Mouse (Mus musculus): ENCODE data around the gene Dmc1.
A peak's percentile ranks its signal among the peaks of the same experiment; 100 is the strongest.

Dmc1 gene

DNA sequence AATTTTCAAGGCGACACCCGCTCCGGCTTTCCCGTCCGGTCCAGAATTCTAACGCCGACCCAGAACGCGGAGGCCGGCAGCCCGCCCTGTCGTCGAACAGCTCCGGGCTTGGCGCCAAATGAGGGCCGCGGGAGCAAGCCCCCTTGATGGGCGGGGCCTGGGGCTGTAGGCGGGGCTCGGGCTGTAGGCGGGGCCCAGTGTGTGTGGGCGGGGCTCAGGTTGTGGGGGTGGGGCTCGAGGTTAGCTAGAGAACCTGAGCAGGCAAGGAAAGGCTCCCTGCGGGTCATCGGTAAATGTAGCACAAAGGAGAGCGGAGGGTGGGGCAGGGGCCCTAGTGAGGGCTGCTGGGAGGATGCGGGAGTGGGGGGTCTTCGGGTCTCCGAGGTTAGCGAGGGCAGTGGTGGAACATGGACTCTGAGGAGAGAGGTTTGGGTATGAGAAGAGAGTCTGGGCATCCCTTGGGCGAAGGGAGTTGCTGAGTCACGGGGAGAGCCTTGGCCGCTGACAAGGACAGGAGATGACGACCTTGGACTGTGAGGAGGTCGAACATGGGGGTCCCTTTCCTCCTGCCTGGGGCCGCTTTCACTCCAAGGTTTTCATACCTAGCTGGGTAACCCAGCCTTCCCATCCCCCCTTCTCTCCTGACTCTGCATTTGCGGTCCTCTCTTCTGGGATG lies at the start of gene Dmc1:
Gene Dmc1 (minus strand): TSS at position 120 of the 676 bp plus-strand sequence.
- DNase-seq = peak in 1 of 2 experiments; percentile 44

DNA sequence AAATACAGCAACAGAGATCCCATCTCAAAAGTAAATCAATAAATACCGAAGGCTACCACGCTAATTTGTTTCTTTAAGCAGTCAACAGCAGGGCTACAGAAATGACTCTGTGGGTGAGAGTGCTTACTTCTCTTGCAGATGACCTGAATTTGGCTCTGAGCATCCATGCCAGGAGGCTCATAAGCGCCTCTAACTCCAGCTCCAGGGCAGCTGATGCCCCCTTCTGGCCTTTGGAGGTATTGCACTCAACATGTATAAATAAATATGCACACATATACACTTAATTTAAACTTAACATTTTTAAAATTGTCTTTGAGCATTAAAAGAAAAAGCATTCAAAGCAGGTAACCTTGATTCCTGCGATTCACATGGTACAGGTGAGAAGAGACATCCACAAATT lies 46.6 kb upstream of the Dmc1 start:
- DNase-seq = peak in 1 of 2 experiments; percentile 36

- peak; percentile 38 to 60 for DNase-seq
Observed at GRCm38 (mm10) chr15:79650569-79650968, 45.7 kb upstream of the Dmc1 start.

GRCm38 (mm10) chr15:79648130-79648529 lies 43.2 kb upstream of the Dmc1 start:
- DNase-seq = no peak

DNA sequence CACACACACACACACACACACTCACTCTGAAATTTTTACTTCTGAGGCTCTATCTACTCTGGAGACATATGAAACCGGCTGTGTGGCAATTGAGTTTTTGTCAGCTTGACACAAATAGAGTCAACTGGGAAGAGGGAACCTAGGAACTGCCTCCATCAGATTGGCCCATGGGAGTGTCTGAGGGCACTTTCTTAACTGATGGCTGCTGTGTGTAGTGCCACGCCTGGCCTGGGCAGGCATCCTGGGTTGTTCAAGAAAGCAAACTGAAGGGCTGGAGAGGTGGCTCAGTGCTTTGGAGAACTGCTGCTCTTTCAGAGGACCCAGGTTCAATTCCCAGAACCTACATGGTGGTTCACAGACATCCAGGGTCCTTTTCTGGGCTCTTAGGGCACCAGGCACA lies 40.6 kb upstream of the Dmc1 start:
- DNase-seq = no peak

GRCm38 (mm10) chr15:79641135-79641817 lies 36.4 kb upstream of the Dmc1 start:
- no peak for DNase-seq

DNA sequence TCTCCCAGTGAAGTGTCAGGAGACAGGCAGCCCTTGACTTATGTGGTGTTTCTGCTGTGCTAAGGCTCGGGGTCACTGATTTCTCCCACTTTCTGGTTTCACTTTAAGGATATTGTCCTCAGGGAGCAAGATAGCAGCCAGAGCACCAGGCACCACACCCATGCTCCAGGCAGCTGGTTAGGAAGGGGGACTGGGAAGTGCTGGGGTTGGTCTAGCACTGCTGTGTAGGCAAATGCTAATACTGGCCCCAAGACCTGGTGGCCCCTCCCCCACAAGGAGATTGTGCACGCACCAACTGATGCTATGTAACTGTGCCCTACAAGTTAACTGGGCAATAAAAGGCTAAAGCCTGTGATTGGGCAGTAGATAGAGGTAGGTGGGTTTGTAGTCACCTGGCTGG lies 25.6 kb upstream of the Dmc1 start:
- DNase-seq = no peak

DNA sequence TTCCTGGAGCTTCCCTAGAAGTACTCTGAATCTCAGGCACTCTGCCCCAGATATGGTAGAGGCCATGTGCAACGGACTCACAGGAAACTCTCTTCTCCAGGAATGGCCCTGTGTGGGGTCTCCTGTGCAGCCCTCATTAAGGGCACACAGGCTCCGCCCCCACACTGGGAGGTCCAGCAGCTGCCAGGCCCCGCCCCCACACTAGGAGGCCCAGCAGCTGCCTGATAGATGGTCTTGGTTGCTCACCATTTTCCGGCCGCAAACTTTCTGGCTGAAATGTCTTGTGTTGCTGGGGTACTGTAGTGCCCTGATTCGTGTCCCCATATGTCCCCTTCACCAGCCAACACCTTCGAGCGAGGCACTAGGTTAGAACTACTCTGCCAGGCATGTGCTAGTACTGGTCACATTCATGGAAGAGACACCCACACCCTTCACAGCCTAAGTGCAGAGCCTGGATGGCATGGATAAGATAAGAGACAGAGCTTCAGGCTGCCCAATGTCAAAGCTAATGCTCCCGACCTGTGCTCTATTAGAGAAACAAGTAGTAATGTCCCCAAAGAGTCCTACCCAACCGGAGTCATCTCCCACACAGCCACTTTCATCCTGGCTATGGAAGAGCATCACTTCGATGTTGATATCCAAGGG lies 15.0 kb upstream of the Dmc1 start:
- no peak for DNase-seq

GRCm38 (mm10) chr15:79618456-79618855 lies 13.5 kb upstream of the Dmc1 start:
- DNase-seq = no peak

DNA sequence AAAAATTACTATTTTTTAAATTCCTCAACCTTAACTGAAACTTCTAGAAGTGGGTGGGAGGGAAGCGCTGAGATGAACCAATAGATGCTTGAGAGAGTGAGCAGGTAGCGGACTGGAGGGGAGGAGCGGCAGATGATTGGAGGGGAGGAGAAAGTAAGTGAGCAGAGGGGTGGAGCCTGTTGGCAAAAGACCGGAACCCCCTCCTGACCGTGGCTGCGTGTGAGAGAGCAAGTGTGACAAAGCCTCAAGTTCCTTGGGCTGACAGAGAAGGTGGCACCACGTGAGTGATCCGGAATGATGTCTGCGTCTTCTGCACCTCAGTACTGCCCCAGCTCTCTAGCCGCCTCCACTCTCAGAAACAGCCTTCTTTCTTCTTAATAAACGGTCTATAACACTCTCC lies 12.2 kb upstream of the Dmc1 start:
- no peak for DNase-seq

- no peak for DNase-seq
Observed at GRCm38 (mm10) chr15:79616729-79617128, 11.8 kb upstream of the Dmc1 start.

GRCm38 (mm10) chr15:79615501-79615900 lies 10.6 kb upstream of the Dmc1 start:
- DNase-seq = no peak

- DNase-seq = no peak
Observed at GRCm38 (mm10) chr15:79609226-79609625, 4.3 kb upstream of the Dmc1 start.

DNA sequence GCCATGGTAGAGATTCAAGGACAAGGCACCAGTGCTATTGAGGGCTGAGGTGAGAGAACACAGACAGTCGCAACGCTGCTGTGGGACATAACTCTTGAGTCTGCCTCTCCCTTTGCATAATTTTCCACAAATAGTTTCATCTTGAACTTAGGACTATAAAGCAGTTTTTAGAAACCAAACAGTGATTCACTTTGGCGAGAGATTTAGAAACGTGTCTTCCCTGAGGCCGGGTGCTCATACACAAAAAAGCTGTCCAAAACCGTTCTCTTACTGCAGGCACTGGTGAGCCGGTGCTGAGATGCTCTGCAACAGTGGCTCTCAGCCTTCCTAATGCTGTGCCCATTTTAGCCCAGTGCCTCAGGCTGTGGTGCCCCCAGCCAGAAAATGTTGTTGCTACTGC lies 3.3 kb upstream of the Dmc1 start:
- no peak for DNase-seq

- peak in 1 of 2 experiments; percentile 33 for DNase-seq
Observed at GRCm38 (mm10) chr15:79607757-79608156, 2.8 kb upstream of the Dmc1 start.

DNA sequence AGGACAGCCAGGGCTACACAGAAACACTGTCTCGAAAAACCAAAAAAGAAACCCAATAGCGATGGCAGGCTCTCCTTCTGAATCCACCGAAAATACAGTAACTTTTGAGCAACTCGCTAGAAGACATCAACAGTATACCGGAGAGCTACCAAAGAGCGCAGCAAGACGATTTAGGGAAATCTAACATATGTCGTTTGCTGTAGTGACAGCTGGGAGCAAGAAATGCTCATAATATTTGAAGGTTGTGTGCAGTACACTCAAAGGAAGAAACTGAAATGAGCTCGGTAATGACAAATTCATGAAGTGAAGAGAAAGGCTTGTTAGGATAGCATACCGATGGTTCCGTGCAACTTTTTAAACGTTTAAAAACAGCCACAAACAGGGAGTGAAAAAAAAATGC lies 1.3 kb upstream of the Dmc1 start:
- DNase-seq = no peak

- no peak for DNase-seq
Observed at GRCm38 (mm10) chr15:79600176-79600575, 4.7 kb downstream of the Dmc1 start.

- no peak for DNase-seq
Observed at GRCm38 (mm10) chr15:79598715-79599114, 6.2 kb downstream of the Dmc1 start.

DNA sequence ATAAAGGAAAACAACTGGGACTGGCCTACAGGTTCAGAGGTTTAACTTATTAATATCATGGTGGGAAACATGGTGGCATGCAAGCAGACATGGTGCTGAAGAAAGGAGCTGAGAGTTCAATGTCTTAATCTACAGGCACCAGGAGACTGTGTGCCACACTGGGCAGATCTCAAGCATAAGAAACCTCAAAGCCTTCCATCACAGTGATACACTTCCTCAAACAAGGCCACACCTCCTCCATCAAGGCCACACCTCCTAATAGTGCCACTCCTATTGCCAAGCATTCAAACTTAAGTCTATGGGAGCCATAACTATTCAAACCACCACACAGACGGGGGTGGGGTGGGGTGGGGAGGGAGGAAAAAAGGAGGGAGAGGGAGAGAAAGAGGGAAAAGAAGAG lies 23.3 kb downstream of the Dmc1 start:
- no peak for DNase-seq

DNA sequence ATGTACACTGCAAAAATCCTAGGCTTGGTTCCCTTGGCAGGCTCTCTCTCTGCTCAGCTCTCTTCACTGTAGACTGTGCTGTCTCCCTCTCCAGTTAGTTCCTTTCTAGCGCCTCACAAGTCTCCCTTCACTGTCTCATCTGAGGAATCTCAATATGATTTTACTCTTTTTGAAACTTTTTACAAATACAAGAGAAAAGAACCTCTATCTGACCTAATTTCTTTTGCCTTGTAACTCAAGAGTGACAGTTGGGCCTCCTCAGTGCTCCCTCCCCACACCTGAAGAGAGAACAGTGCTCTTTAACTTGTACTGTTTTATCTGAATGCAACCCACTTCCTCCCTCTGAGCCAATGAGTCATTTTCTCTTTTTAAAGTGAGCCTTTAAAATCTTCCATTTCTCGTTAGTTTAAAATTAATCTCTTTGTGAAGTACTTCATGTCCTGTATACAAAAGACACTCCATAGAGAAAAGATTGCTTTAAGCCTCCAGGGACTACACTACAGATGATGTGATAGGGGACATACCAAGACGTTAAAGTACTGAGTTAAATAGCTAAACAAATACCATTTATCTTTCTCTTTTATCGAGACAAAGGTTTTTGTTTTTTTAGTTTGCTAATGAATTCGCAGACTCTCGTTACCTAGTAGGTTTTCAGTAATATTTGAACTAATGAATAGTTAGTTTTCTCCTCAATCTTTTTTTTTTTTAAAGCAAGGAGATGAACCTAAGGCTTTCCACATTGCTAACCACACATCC lies 27.1 kb downstream of the Dmc1 start:
- DNase-seq = no peak

GRCm38 (mm10) chr15:79576947-79577346 lies 28.0 kb downstream of the Dmc1 start:
- no peak for DNase-seq

DNA sequence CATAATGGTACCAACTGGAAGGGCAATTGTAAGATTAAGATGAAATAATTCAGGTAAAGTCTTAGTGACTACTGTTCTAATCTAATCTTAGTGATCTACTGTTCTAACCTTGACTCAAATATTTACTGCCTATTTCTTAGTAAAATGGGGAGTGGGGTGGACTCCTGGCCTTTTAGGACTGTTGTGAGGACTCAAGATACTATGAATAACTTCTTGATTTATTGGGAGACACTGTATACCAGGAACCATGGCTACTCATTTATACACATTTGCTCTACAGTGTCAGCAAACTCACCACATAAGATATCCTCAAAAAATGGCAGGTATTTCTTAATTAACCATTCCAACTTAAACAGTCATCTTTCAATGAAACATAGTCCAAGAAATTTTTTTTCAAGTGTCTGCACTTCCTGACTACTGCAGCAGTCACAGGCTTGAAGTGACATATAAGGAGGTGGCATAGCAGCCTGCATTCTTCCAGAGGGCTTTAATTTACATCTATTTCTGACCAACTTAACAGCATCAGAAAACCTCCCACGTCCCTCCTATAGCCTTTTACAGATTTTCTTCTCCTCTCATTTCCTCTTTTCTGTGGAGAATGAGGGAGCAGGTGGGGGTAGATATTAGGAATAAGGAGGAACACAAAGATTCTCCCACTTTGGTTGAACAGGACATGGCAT lies 29.2 kb downstream of the Dmc1 start:
- DNase-seq = no peak

DNA sequence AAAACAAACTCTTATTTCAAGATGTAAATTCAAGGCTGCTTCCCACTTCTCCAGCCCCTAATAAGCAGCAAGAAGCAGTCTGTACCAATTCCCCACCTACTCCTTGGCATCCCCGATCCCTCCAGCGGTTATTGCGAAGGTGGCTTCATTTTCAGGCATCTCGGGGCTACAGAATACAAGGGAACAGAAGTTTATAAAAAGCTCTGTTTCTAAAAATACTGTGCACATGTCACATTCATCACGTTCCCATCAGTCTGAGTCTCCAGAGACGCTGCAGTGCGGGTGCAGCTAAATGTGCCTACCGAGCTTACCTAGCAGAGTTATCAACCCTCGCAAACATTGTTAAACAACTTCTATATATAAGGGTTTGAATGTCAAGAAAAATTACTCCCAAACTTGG lies 42.5 kb downstream of the Dmc1 start:
- DNase-seq = no peak
